Mouse (Mus musculus) lung, adult 2 months (tissue): ENCODE results near the gene Mrps23. TPM values are rescaled to one million over a fixed set of nuclear protein-coding genes. Genes with fewer than 3 reads are reported as not detected.

Experiments
- DNase-seq: peaks from one replicate; pipeline ENCODE4 v3.0.0; 2022
- H3K4me1 ChIP-seq: fragments of 200-500 bp; 2 replicates; pipeline ENCODE4 v1.6.1; 2011; ENCODE audit warnings: low read length; ENCODE audit not compliant: control insufficient read depth, insufficient read depth
- H3K4me3 ChIP-seq: fragments of 200-500 bp; replicated peaks from 2 replicates; pipeline ENCODE3; 2011; ENCODE audit warnings: low read depth, mild to moderate bottlenecking, control low read depth, low read length; ENCODE audit errors: extremely low read depth
- CTCF ChIP-seq: fragments of 200-500 bp; IDR thresholded peaks from 2 replicates; pipeline ENCODE4 v1.5.1; 2011; ENCODE audit warnings: mild to moderate bottlenecking, low read length, control low read depth; ENCODE audit not compliant: insufficient read depth
- POLR2A ChIP-seq: fragments of 200-500 bp; IDR thresholded peaks from 2 replicates; pipeline ENCODE4 v1.6.1; 2011; ENCODE audit warnings: low read depth, mild to moderate bottlenecking, control low read depth, low read length, borderline replicate concordance; ENCODE audit errors: extremely low read depth
- WGBS: fragments of 180-500 bp; shearing (Covaris S2); methylation state at CpG from one replicate; pipeline ENCODE4 v1.1.7; 2018; 5-methylcytosine and 5-hydroxymethylcytosine counted together
- polyA plus RNA-seq: library from polyadenylated mRNA; depleted of rRNA; stranded (reverse); fragments of >200 nt; gene quantifications from 2 replicates; pipeline ENCODE4 v1.2.3, GENCODE M21; 2012

The Mrps23 gene
- polyA plus RNA-seq, 1 experiment: 39.0 TPM

GRCm38 (mm10) chr11:88171876-88172442 is 32.2 kb upstream of the Mrps23 start:
- WGBS: 71% methylated on average over 15 of the region's 15 CpGs
- Histone ChIP-seq H3K4me1 (peaks cover 9% of the 10 kb centered on the region), H3K4me3 (no peak overlapping the region)
- DNase-seq: no peak
- TF ChIP-seq CTCF (no peak), POLR2A (no peak)

GRCm38 (mm10) chr11:88172601-88173325 is 31.4 kb upstream of the Mrps23 start:
- H3K4me1 ChIP-seq: peaks cover 9% of the 10 kb centered on the region
- no peak overlapping the region for H3K4me3 ChIP-seq
- WGBS: 28% methylated on average over 10 of the region's 10 CpGs
- TF ChIP-seq POLR2A (no peak), CTCF (no peak)
- DNase-seq: no peak

GRCm38 (mm10) chr11:88173386-88174025 is 30.7 kb upstream of the Mrps23 start:
- 32% methylated on average over 9 of the region's 9 CpGs for WGBS
- Histone ChIP-seq H3K4me1 (peaks cover 9% of the 10 kb centered on the region), H3K4me3 (no peak overlapping the region)
- TF ChIP-seq CTCF (no peak), POLR2A (no peak)
- no peak for DNase-seq

- no peak for DNase-seq
- Histone ChIP-seq H3K4me1 (peaks cover 6% of the 10 kb centered on the region; the same call in 1 of the 2 replicates), H3K4me3 (no peak overlapping the region)
- WGBS: 21% methylated on average over 6 of the region's 6 CpGs
- TF ChIP-seq CTCF (no peak), POLR2A (no peak)
Measured at GRCm38 (mm10) chr11:88180467-88180958, 23.7 kb upstream of the Mrps23 start.

GRCm38 (mm10) chr11:88180959-88181619 is 23.1 kb upstream of the Mrps23 start:
- WGBS: 16% methylated on average over 16 of the region's 16 CpGs
- H3K4me3 ChIP-seq: no peak overlapping the region
- DNase-seq: no peak
- H3K4me1 ChIP-seq: peaks cover 6% of the 10 kb centered on the region; the same call in 1 of the 2 replicates
- TF ChIP-seq POLR2A (no peak), CTCF (no peak)

- Histone ChIP-seq H3K4me3 (no peak overlapping the region), H3K4me1 (peaks cover 15% of the 10 kb centered on the region)
- no peak for DNase-seq
- 88% methylated on average over 17 of the region's 17 CpGs for WGBS
- no peak for TF ChIP-seq CTCF
- no peak for TF ChIP-seq POLR2A
Measured at GRCm38 (mm10) chr11:88184632-88185180, 19.5 kb upstream of the Mrps23 start.

GRCm38 (mm10) chr11:88186078-88186946 is 17.9 kb upstream of the Mrps23 start:
- WGBS: 90% methylated on average over 14 of the region's 14 CpGs

GRCm38 (mm10) chr11:88186947-88187243 is 17.3 kb upstream of the Mrps23 start:
- WGBS: 52% methylated on average over 2 of the region's 2 CpGs
- no peak overlapping the region for H3K4me3 ChIP-seq
- no peak for DNase-seq

More at GRCm38 (mm10) chr11:88186078-88186946, 17.9 kb upstream of the Mrps23 start:
- TF ChIP-seq CTCF: no peak
- TF ChIP-seq POLR2A: no peak
- no peak for DNase-seq
- Histone ChIP-seq H3K4me3 (no peak overlapping the region), H3K4me1 (peaks cover 12% of the 10 kb centered on the region)

More at GRCm38 (mm10) chr11:88186947-88187243, 17.3 kb upstream of the Mrps23 start:
- TF ChIP-seq POLR2A (no peak), CTCF (no peak)
- H3K4me1 ChIP-seq: peaks cover 9% of the 10 kb centered on the region; the same call in 1 of the 2 replicates
